ENCODE assay signal across 8 mouse cellular contexts in the genomic region with DNA sequence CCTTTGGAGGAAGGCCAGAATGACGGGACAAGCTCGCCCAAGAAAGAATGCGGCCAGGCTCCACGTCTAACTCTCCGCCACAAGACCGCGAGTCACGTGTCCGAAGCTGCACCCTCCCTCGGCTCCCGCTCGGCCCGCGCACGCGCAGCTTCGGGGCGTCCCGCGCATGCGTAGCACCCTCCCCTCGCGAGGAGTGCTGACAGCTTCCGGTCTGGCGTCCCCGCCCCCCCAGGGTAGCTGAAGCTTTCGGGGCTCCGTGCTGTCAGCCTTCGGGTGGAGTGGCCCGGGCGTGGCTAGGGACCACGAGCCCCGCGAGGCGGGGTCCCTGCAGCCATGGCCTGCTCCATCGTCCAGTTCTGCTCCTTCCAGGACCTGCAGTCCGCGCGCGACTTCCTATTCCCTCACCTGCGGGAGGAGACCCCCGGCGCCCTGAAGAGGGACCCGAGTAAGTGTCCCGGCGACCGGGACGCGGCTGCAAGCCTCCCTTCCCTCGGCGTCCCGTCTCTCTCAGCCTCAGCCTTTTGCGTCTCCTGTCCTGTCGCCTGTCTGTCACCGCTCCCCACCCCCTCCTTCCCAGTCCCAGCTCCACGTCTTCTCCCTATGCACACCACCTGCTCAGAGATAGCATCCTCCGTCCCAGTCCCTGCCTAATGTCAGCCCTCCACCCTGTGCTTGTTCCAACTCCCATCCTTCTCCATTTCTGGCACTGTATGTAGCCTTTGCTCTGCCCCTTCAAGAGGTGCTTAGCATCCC. TPM values are rescaled to one million over a fixed set of nuclear protein-coding genes. Genes with fewer than 3 reads are reported as not detected.
DNase-seq lines count a peak whose midpoint lies in the region; ATAC-seq lines count a peak whose summit lies in the region.

Rab3gap2 (plus strand) TSS at position 209 of the 753 bp plus-strand sequence.

- peak within 1 kb of the TSS; percentile 83 for H3K4me2 ChIP-seq in hindbrain, embryonic 13.5 days

- no peaks in the 10 kb centered on the region for H3K27me3 ChIP-seq in hindbrain, embryonic 13.5 days

- peaks cover 3% of the 10 kb centered on the region; the same call in 1 of the 2 replicates for H3K36me3 ChIP-seq in hindbrain, embryonic 13.5 days

- ATAC-seq in hindbrain, embryonic 13.5 days (ENCODE audit: low FRiP score) = peak; percentile 93

- H3K27ac ChIP-seq in hindbrain, embryonic 13.5 days = peak within 1 kb of the TSS; percentile 88

- H3K9ac ChIP-seq in hindbrain, embryonic 13.5 days = peak within 1 kb of the TSS; percentile 89

- peak within 1 kb of the TSS; percentile 73 for H3K4me3 ChIP-seq in hindbrain, embryonic 13.5 days

- peak; percentile 99 for DNase-seq in NIH3T3 (ENCODE audit: low read depth)
- DNase-seq in cerebellum, postnatal 10 days = peak; percentile 100
- DNase-seq in frontal cortex, postnatal 14 days (ENCODE audit: low spot score in 2 of 2) = peak; percentile 97 to 99
- DNase-seq in layer of hippocampus, postnatal 25 days (ENCODE audit: extremely low spot score in 1 of 2, low spot score in 1 of 2) = peak; percentile 99 to 100
- peak; percentile 98 for DNase-seq in lung, postnatal 25 days (ENCODE audit: low spot score)
- DNase-seq in retina, embryonic 14.5 days (ENCODE audit: low spot score) = peak; percentile 98
- peak; percentile 100 for DNase-seq in thymus, postnatal 4 days

- under 1% methylated on average over 51 of the region's 57 CpGs for WGBS in hindbrain, embryonic 13.5 days

- H3K4me1 ChIP-seq in hindbrain, embryonic 13.5 days (replicated peaks) = peaks cover 42% of the 10 kb centered on the region

- H3K9me3 ChIP-seq in hindbrain, embryonic 13.5 days = no peaks in the 10 kb centered on the region

RNA-seq across cellular contexts. Expression of gene Rab3gap2, which starts in this region (rescaled TPM):
- 25.4 and 25.6 TPM in 2 replicates for polyA plus RNA-seq in hindbrain, embryonic 13.5 days (2015; fragmentation: Nextera tagmentation; extraction: Ambion mirVana)
- total RNA-seq in layer of hippocampus, postnatal 25 days (2021) = 10 to 100 TPM; 60.0 to 65.3 TPM

Comparison
In these comparisons a context has a peak if more than half of its experiments do, and no peak if none do; other contexts are left out.
1. Peak in every context shown above with its lines: DNase-seq, ATAC-seq, H3K4me3 ChIP-seq and H3K27ac ChIP-seq.